Mouse (Mus musculus) embryonic facial prominence, embryonic 13.5 days (tissue): ENCODE data around the gene Tctn1. TPM values are rescaled to one million over a fixed set of nuclear protein-coding genes. Genes with fewer than 3 reads are reported as not detected.
"Not testable (repeated sequence)": the region's sequence is repeated elsewhere in the genome, so short reads cannot be mapped to it uniquely, and the experiment has no call there.

Experiments
- ATAC-seq: fragments of 200-750 bp; cut with Nextera tagmentation; 2 replicates; pipeline ENCODE4 v1.8.0; 2017; ENCODE audit warnings: low read depth; ENCODE audit not compliant: insufficient number of reproducible peaks, insufficient read depth, low FRiP score, low TSS enrichment
- H3K27ac ChIP-seq: fragments of 300-500 bp; sonication (generic); 2 replicates; pipeline ENCODE4 v1.5.1; 2015; ENCODE audit warnings: moderate library complexity, mild to moderate bottlenecking, inconsistent platforms
- H3K27me3 ChIP-seq: fragments of 300-500 bp; sonication (generic); 2 replicates; pipeline ENCODE4 v1.6.1; 2015; ENCODE audit warnings: mild to moderate bottlenecking, inconsistent platforms
- H3K36me3 ChIP-seq: fragments of 300-500 bp; sonication (generic); 2 replicates; pipeline ENCODE4 v1.6.1; 2015; ENCODE audit warnings: mild to moderate bottlenecking, inconsistent platforms
- H3K4me1 ChIP-seq: fragments of 300-500 bp; sonication (generic); 2 replicates; pipeline ENCODE4 v1.6.1; 2015; ENCODE audit warnings: inconsistent platforms
- H3K4me2 ChIP-seq: fragments of 300-500 bp; sonication (generic); 2 replicates; pipeline ENCODE4 v1.6.1; 2015; ENCODE audit warnings: moderate library complexity, mild to moderate bottlenecking, inconsistent platforms
- H3K4me3 ChIP-seq: fragments of 300-500 bp; sonication (generic); 2 replicates; pipeline ENCODE4 v1.5.1; 2015; ENCODE audit warnings: mild to moderate bottlenecking, inconsistent platforms
- H3K9ac ChIP-seq: fragments of 300-500 bp; sonication (generic); 2 replicates; pipeline ENCODE4 v1.6.1; 2015; ENCODE audit warnings: mild to moderate bottlenecking, inconsistent platforms
- H3K9me3 ChIP-seq: fragments of 300-500 bp; sonication (generic); 2 replicates; pipeline ENCODE4 v1.6.1; 2016; ENCODE audit warnings: inconsistent platforms
- WGBS: fragments of 180-500 bp; shearing (Covaris S2); methylation state at CpG from one replicate; pipeline ENCODE4 v1.1.7; 2015; ENCODE audit warnings: mixed read lengths; 5-methylcytosine and 5-hydroxymethylcytosine counted together
- polyA plus RNA-seq: library from polyadenylated mRNA; unstranded; fragments of >200 nt; fragmentation: Nextera tagmentation; extraction: Ambion mirVana; gene quantifications from 2 replicates; pipeline ENCODE4 v1.2.1, GENCODE M21; 2015

Gene Tctn1
- polyA plus RNA-seq, 1 experiment from 2014 or later, result 5.0 TPM

DNA sequence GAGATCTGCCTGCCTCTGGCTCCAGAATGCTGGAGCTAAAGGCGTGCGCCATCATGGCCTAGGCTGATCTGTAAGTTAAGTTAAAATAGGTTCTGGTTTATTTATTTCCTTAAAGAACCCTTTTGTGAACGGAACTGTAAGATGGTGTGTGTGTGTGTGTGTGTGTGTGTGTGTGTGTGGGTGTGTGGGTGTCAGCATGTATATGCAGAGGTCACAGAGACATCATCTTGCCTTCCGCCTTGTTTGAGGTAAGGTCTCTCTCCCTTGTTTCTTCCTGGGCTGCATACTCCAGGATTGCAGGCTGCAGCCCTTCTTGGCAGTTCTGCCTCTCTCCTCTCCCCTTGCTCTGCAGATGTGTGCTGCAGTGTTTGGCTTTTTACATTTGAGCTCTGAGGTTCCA is 33.4 kb downstream of the Tctn1 start:
- no peak for ATAC-seq
- Histone ChIP-seq H3K36me3 (peaks cover 8% of the 10 kb centered on the region), H3K4me3 (no peak overlapping the region), H3K4me1 (peaks cover 29% of the 10 kb centered on the region), H3K9ac (no peak overlapping the region), H3K27me3 (no peaks in the 10 kb centered on the region), H3K27ac (no peak overlapping the region), H3K4me2 (no peak overlapping the region), H3K9me3 (peaks cover 5% of the 10 kb centered on the region)
- 90% methylated on average over 4 of the region's 4 CpGs for WGBS

DNA sequence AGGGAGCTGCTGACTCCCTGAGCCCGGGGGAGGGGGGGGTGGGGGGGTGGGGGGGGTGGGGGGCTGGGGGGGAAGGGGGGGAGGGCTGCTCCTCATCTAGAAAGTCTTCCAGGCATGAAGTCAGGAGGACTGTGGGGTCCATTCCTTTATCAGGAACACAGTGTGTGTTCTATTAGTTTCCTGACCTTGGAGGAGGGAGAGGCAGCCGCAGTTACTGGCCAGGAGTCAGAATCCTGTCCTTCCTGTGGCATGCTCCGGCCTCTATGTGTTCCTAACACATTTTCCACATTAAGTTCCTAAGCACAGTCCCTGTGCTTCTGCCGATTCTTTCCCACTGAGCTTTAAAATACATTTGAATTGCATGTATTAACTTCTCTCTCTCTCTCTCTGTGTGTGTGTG is 35.5 kb downstream of the Tctn1 start:
- Histone ChIP-seq H3K27me3 (no peaks in the 10 kb centered on the region), H3K4me2 (no peak overlapping the region), H3K27ac (no peak overlapping the region), H3K4me1 (peaks cover 22% of the 10 kb centered on the region), H3K9ac (no peak overlapping the region), H3K4me3 (no peak overlapping the region), H3K36me3 (peaks cover 8% of the 10 kb centered on the region), H3K9me3 (peaks cover 5% of the 10 kb centered on the region)
- no peak for ATAC-seq
- WGBS, result 58% methylated on average over 4 of the region's 4 CpGs

DNA sequence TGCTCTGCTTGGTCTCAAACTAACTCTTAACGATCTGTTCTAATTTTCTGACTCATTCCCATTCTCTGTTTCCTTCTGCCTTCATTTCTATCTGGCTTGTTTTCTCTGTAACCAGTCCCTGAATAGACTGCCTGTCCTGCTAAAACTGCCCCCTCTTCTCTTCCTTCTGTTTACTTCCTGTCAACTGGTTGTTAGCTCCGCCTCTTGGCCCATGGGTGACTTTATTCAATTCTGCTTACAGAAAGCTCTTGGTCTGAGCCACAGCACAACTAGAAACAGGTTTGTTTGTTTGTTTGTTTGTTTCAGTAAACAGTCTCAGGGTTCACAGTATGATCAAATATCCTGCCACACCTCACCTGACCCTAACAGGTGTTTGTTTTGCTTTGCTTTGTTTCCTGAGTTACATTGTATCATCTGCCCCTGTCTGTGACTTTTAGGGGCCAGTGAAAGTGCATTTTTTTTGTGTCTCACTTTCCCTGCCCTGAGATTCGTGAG is 35.9 kb downstream of the Tctn1 start:
- H3K4me2 ChIP-seq, result no peak overlapping the region
- peaks cover 17% of the 10 kb centered on the region for H3K4me1 ChIP-seq
- peaks cover 5% of the 10 kb centered on the region for H3K9me3 ChIP-seq
- H3K9ac ChIP-seq, result no peak overlapping the region
- WGBS, result 81% methylated on average over 3 of the region's 3 CpGs
- H3K36me3 ChIP-seq, result peaks cover 8% of the 10 kb centered on the region
- no peaks in the 10 kb centered on the region for H3K27me3 ChIP-seq
- H3K4me3 ChIP-seq, result no peak overlapping the region
- ATAC-seq, result no peak
- H3K27ac ChIP-seq, result no peak overlapping the region

DNA sequence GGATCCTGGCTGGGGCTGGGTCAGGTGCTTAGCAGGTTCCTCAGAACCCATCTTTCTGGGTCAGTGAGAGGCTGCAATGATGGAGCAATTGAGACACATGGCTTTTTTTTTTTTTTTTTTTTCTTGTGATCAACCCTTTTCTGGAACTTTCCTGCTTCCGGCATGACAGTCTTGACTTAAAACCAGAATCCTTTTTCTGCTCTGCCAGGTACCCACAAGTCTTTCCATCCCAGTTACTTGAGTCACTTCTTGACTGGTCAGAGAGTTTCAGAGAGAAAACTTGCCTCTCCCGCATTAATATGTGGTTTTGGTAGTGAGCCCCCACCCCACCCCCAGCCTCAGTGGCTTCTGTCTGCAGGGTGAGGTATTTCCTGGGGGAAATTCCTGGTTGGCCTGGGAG is 40.0 kb downstream of the Tctn1 start:
- H3K27ac ChIP-seq, result no peak overlapping the region
- no peak overlapping the region for H3K4me2 ChIP-seq
- no peak for ATAC-seq
- peaks cover 8% of the 10 kb centered on the region for H3K36me3 ChIP-seq
- no peaks in the 10 kb centered on the region for H3K27me3 ChIP-seq
- H3K4me1 ChIP-seq, result peaks cover 31% of the 10 kb centered on the region
- no peak overlapping the region for H3K9ac ChIP-seq
- 86% methylated on average over 2 of the region's 2 CpGs for WGBS
- H3K4me3 ChIP-seq, result no peak overlapping the region
- H3K9me3 ChIP-seq, result peaks cover 5% of the 10 kb centered on the region

DNA sequence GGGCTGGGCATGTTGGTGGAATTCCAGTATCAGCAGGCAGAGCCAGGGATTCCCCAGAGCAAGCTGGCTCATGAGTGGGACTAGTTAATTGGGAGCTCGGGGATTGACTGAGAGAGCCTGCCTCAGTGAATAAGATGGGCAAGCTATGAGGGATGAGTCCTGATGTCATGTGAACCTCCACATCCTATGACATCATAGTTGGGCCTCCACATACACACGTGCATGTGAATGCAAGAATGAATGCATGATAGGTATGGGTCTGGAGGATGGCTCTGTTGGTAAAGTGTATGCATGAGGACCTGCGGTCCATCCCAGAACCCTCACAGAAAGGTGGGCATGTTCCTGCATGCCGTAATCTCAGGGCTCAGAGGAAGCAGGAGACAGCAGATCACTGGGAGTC is 43.2 kb downstream of the Tctn1 start:
- H3K9ac ChIP-seq, result no peak overlapping the region
- 88% methylated on average over 4 of the region's 4 CpGs for WGBS

DNA sequence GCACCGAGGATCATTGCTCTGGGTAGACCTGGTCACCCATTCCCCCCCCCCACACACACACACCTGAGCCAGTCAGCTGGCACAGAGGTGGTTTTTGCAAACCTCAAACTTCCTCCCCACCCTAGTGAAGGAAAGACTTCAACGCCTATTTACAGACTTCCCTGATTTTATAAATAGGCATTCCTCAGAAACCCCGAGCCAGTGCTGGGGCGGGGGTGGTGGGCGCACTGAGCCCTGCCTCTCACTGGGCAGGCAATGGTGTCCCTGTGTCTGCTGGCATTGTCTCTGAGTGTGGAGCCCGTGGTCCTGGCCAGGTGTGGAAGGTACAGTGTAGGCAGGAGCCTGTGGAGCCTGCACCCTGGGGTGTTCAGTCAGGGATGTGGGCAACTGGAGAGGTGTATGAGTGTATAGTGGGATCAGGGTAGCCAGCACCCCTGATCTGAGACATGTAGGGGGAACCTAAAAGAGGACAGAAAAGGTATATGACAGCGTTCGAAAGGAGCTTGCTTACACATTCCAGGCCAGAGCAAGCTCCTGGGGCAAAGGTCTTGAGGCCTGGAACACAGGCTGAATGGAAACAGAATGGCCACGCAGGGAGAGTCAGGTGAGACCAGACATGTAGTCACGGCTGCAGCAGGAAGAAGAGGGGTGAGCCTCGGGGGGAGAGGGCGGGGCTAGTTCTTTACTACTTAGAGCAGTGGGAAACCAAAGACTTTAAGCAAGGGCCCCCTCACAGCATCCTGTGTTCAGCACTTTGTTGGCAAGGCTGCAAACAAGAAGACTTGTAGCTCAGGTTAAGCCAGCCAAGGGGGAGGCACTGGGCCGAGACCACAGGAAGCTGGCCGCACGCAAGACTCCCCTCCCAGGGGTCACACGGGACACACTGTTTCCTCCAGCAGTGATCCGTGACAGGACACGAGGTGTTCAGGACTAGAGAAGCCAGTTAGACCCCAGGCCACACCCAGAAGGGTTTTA is 44.3 kb downstream of the Tctn1 start:
- no peak overlapping the region for H3K4me3 ChIP-seq
- no peak overlapping the region for H3K9ac ChIP-seq
- 0 out of 2 replicates have a peak, but pooled peaks have one; percentile 22 for ATAC-seq
- WGBS, result 52% methylated on average over 18 of the region's 18 CpGs
- no peaks in the 10 kb centered on the region for H3K27me3 ChIP-seq
- H3K4me2 ChIP-seq, result no peak overlapping the region
- H3K36me3 ChIP-seq, result 0 out of 2 replicates have a peak, but pooled peaks cover 4% of the 10 kb centered on the region
- peaks cover 24% of the 10 kb centered on the region for H3K4me1 ChIP-seq
- no peaks in the 10 kb centered on the region for H3K9me3 ChIP-seq
- H3K27ac ChIP-seq, result peak overlapping the region; percentile 39

More for the DNA sequence above, 43.2 kb downstream of the Tctn1 start:
- Histone ChIP-seq H3K4me2 (no peak overlapping the region), H3K27me3 (no peaks in the 10 kb centered on the region), H3K9me3 (no peaks in the 10 kb centered on the region), H3K27ac (no peak overlapping the region), H3K4me1 (peaks cover 31% of the 10 kb centered on the region), H3K36me3 (0 out of 2 replicates have a peak, but pooled peaks cover 4% of the 10 kb centered on the region), H3K4me3 (no peak overlapping the region)
- ATAC-seq, result no peak

DNA sequence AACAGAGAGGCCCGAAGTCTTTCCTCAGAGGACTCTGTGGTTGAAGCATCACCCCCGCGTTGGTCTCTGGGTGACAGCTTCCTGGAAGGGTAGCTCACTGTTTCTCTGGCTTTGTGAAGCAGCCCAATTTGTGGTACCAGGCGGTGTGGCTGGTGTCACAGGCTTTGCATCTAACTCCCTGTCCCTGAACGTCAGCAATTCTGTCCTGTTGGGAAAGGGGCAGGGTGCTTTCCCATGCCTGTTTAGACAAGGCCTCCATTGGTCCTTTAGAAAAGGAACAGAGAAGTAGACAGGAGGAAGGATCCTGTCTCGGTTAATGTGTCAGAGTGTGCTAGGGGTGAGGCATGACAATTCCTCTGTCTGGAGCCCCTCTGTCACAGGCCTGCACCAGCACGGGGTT is 45.3 kb downstream of the Tctn1 start:
- H3K4me2 ChIP-seq, result no peak overlapping the region
- 82% methylated on average over 7 of the region's 7 CpGs for WGBS

DNA sequence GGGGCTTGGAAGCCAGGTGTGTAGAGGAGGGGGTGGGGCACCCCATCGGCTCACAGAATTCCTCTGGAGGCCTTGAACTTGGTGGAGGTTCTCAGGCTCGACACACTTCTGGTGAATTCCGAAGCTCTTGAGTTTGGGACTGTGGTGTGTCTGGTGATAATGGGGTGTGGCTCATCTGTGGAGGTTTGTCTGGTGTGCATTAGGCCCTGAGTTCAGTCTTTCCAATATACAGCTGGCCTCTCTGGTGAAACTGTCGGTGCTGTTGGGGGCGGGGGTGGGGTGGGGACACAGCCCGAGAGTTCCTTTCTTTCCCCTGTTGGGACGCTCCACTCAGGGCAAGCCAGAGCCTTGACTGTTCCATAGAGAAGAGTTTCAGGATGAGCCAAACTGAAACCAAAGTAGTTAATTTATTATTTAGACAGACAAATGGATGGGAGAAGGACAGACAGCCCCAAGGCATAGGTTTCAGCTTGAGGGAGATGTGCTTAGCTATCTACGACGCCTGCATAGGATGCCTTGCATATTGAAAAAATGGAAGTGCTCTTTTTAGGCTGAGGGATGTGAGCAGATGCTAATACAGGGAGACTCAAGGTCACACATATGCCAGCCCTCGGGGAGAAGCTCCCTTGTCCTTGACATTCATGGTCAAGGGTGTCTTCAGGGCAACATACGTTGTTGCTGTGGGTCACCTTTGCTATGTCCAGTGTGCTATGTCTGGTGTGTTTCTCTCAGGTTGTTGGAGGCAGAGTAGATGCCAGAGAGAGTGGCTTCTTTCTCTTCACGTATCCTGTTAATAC is 46.0 kb downstream of the Tctn1 start:
- H3K27me3 ChIP-seq, result no peaks in the 10 kb centered on the region
- H3K4me2 ChIP-seq, result no peak overlapping the region
- H3K4me1 ChIP-seq, result peaks cover 18% of the 10 kb centered on the region
- no peak overlapping the region for H3K4me3 ChIP-seq
- H3K36me3 ChIP-seq, result 0 out of 2 replicates have a peak, but pooled peaks cover 4% of the 10 kb centered on the region
- no peaks in the 10 kb centered on the region for H3K9me3 ChIP-seq
- WGBS, result 77% methylated on average over 12 of the region's 12 CpGs
- no peak for ATAC-seq
- H3K27ac ChIP-seq, result no peak overlapping the region
- no peak overlapping the region for H3K9ac ChIP-seq

More for the DNA sequence above, 45.3 kb downstream of the Tctn1 start:
- H3K27me3 ChIP-seq, result no peaks in the 10 kb centered on the region
- H3K4me3 ChIP-seq, result no peak overlapping the region
- no peak for ATAC-seq
- H3K4me1 ChIP-seq, result peaks cover 18% of the 10 kb centered on the region
- H3K9me3 ChIP-seq, result no peaks in the 10 kb centered on the region
- no peak overlapping the region for H3K27ac ChIP-seq
- 0 out of 2 replicates have a peak, but pooled peaks cover 4% of the 10 kb centered on the region for H3K36me3 ChIP-seq
- no peak overlapping the region for H3K9ac ChIP-seq

DNA sequence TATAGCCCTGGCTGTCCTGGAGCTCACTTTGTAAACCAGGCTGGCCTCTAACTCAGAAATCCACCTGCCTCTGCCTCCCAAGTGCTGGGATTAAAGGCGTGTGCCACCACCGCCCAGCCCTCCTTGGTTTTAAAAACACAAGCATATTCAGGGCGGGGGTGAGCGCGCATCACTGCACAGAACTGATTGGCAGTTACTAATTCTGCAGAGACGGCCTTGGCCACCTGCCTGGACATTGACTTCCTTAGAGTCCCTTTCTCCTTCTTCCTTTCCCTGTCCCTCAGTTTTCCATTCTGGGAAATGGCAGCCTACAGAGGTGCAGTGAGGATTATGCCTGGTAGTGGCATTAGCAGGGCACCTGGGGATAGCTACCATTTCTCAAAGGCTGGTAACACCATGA is 46.6 kb downstream of the Tctn1 start:
- no peaks in the 10 kb centered on the region for H3K27me3 ChIP-seq
- H3K27ac ChIP-seq, result no peak overlapping the region
- 90% methylated on average over 6 of the region's 6 CpGs for WGBS
- peaks cover 18% of the 10 kb centered on the region for H3K4me1 ChIP-seq
- H3K9me3 ChIP-seq, result no peaks in the 10 kb centered on the region
- H3K36me3 ChIP-seq, result 0 out of 2 replicates have a peak, but pooled peaks cover 4% of the 10 kb centered on the region
- no peak overlapping the region for H3K4me3 ChIP-seq
- H3K4me2 ChIP-seq, result no peak overlapping the region
- ATAC-seq, result no peak
- H3K9ac ChIP-seq, result no peak overlapping the region

DNA sequence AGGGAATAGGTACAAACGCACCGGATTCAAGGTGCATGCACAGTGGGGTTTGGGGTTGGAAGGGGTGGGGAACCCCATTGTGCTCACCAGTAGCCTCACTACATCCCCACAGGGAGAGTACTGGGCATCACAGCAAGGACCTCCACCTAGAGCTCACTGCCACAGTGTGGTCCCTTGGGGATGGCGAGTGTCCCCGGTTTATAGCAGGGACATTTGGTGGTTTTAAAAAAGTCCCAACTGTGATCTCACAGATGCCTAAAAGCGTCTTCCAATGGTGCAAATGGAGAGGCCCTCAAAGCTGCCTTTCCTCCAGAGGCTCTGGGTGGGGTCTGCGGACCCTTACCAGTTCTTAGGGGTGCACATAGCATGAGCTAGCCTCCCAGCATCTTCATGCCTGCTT is 50.4 kb downstream of the Tctn1 start:
- H3K4me3 ChIP-seq, result no peak overlapping the region
- WGBS, result 91% methylated on average over 6 of the region's 6 CpGs

DNA sequence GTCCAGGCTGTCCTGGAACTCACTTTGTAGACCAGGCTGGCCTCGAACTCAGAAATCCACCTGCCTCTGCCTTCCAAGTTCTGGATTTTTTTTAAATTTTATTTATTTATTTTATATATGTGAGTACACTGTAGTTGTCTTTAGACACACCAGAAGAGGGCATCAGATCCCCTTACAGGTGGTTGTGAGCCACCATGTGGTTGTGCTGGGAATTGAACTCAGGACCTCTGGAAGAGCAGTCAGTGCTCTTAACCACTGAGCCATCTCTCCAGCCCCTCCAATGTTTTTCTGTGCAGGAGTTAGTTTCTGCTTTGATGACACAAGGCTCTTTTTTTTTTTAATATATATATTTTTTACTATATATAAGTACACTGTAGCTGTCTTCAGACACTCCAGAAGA is 51.4 kb downstream of the Tctn1 start:
- 95% methylated on average over 1 of the region's 1 CpGs for WGBS
- not testable (repeated sequence) for H3K9ac ChIP-seq, H3K36me3 ChIP-seq, H3K4me3 ChIP-seq, ATAC-seq, H3K27ac ChIP-seq, H3K9me3 ChIP-seq, H3K4me2 ChIP-seq, H3K27me3 ChIP-seq
- H3K4me1 ChIP-seq, result peaks cover 20% of the 10 kb centered on the region

More for the DNA sequence above, 50.4 kb downstream of the Tctn1 start:
- Histone ChIP-seq H3K9ac (no peak overlapping the region), H3K4me1 (peaks cover 18% of the 10 kb centered on the region), H3K9me3 (no peaks in the 10 kb centered on the region), H3K27me3 (no peaks in the 10 kb centered on the region), H3K27ac (no peak overlapping the region), H3K36me3 (0 out of 2 replicates have a peak, but pooled peaks cover 4% of the 10 kb centered on the region), H3K4me2 (no peak overlapping the region)
- no peak for ATAC-seq
